Mouse (Mus musculus) G1E-ER4 (cell line): ENCODE measurements around the gene Pde1b. TPM values are rescaled to one million over a fixed set of nuclear protein-coding genes. Genes with fewer than 3 reads are reported as not detected.

Experiments
- GATA1 ChIP-seq: IDR thresholded peaks from one replicate; pipeline ENCODE4 v1.8.0; 2012; ENCODE audit warnings: low read length, inconsistent platforms
- polyA plus RNA-seq: library from polyadenylated mRNA; stranded (reverse); fragments of >175 nt; gene quantifications from 2 replicates; pipeline ENCODE4 v1.2.3, GENCODE M21; 2012

The Pde1b gene
- polyA plus RNA-seq, 1 experiment: 0.29 TPM

- no peak for TF ChIP-seq GATA1
These were observed 6.4 kb upstream of the Pde1b start for GRCm38 (mm10) chr15:103496204-103497140.

- TF ChIP-seq GATA1: no peak
These were observed 4.7 kb upstream of the Pde1b start for GRCm38 (mm10) chr15:103498157-103498556.

- no peak for TF ChIP-seq GATA1
These were observed 2.1 kb upstream of the Pde1b start for GRCm38 (mm10) chr15:103500723-103501122.

GRCm38 (mm10) chr15:103501186-103501585, 1.6 kb upstream of the Pde1b start:
- no peak for TF ChIP-seq GATA1

- no peak for TF ChIP-seq GATA1
These were observed 392 bp downstream of the Pde1b start for GRCm38 (mm10) chr15:103503251-103503600.

- no peak for TF ChIP-seq GATA1
These were observed 826 bp downstream of the Pde1b start for GRCm38 (mm10) chr15:103503660-103504059.

GRCm38 (mm10) chr15:103509317-103509716, 6.5 kb downstream of the Pde1b start:
- no peak for TF ChIP-seq GATA1

GRCm38 (mm10) chr15:103511652-103512051, 8.8 kb downstream of the Pde1b start:
- no peak for TF ChIP-seq GATA1

- TF ChIP-seq GATA1: no peak
These were observed 10.8 kb downstream of the Pde1b start for GRCm38 (mm10) chr15:103513621-103514031.

- TF ChIP-seq GATA1: no peak
These were observed 11.3 kb downstream of the Pde1b start for GRCm38 (mm10) chr15:103514119-103514518.

GRCm38 (mm10) chr15:103514914-103515313, 12.1 kb downstream of the Pde1b start:
- no peak for TF ChIP-seq GATA1

- TF ChIP-seq GATA1: no peak
These were observed 16.0 kb downstream of the Pde1b start for GRCm38 (mm10) chr15:103518600-103519385.

- TF ChIP-seq GATA1: no peak
These were observed 16.8 kb downstream of the Pde1b start for GRCm38 (mm10) chr15:103519386-103520378.

GRCm38 (mm10) chr15:103522458-103523099, 19.7 kb downstream of the Pde1b start:
- no peak for TF ChIP-seq GATA1

GRCm38 (mm10) chr15:103523156-103523555, 20.3 kb downstream of the Pde1b start:
- TF ChIP-seq GATA1: no peak
